Mouse (Mus musculus): Measurements from ENCODE around the gene Sbk2. TPM values are rescaled to one million over a fixed set of nuclear protein-coding genes. Genes with fewer than 3 reads are reported as not detected.

The Sbk2 gene
- polyA plus RNA-seq, 1 experiment from 2014 or later, result 0.08 TPM

- Histone ChIP-seq H3K4me1 (ENCODE audit: control insufficient read depth, insufficient read depth, low read length) (no peaks in the 10 kb centered on the region), H3K27me3 (ENCODE audit: control insufficient read depth, insufficient read depth, low read length) (no peaks in the 10 kb centered on the region), H3K9me3 (ENCODE audit: control insufficient read depth, low read length) (no peaks in the 10 kb centered on the region), H3K4me3 (ENCODE audit: low read depth, low read length) (no peak overlapping the region), H3K36me3 (ENCODE audit: control insufficient read depth, insufficient read depth, low read length) (no peaks in the 10 kb centered on the region), H3K4me2 (ENCODE audit: low read depth, severe bottlenecking) (no peak overlapping the region), H3K27ac (replicated peaks; ENCODE audit: low read depth, low read length) (no peak overlapping the region), H3K9ac (ENCODE audit: low read length) (no peak overlapping the region)
- no peak for DNase-seq (ENCODE audit: low spot score)
- no peak for ATAC-seq (ENCODE audit: insufficient number of reproducible peaks, low FRiP score, low TSS enrichment, low read depth)
- WGBS, result 24% methylated on average over 2 of the region's 2 CpGs
Measured at GRCm38 (mm10) chr7:4947855-4948254, 16.4 kb downstream of the Sbk2 start.

DNA sequence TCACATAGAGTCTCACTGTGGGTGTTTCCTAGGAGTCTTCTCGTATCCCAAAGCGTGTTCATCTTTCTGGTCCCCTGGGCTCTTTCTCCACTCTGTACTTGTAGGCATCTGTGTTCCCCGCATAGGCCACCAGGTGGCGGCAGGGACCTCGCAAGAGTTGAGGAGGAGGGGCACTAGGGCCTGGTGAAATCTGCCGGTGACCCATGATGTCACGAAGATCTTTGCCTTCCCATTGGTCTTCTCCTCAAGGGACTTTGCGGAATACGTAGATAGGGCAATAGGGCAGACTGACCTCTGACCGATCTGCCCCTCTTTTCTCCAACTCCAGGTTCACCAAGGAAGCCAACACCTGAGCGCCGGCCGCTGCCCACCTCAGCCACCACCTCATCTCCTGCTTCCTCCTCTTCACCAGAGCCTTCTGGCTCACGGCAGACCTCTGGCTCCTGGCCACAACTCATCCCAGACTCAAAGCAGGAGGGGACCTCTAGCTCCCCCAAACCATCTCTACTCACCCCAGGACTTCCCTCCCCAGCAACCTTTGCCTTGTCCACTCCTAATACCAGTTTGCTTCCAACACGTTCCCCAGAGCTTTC, 20.9 kb downstream of the Sbk2 start:
- Histone ChIP-seq H3K4me2 (ENCODE audit: low read depth, severe bottlenecking) (peak overlapping the region; percentile 31; the same call in 1 of the 2 replicates), H3K4me1 (ENCODE audit: control insufficient read depth, insufficient read depth, low read length) (no peaks in the 10 kb centered on the region), H3K4me3 (ENCODE audit: low read depth, low read length) (0 out of 2 replicates have a peak overlapping the region, but pooled peaks have one; percentile 5), H3K9ac (ENCODE audit: low read length) (peak overlapping the region; percentile 18; the same call in 1 of the 2 replicates), H3K9me3 (ENCODE audit: control insufficient read depth, low read length) (no peaks in the 10 kb centered on the region), H3K27ac (replicated peaks; ENCODE audit: low read depth, low read length) (no peak overlapping the region), H3K27me3 (ENCODE audit: control insufficient read depth, insufficient read depth, low read length) (no peaks in the 10 kb centered on the region), H3K36me3 (ENCODE audit: control insufficient read depth, insufficient read depth, low read length) (no peaks in the 10 kb centered on the region)
- peak; percentile 77 for ATAC-seq (ENCODE audit: insufficient number of reproducible peaks, low FRiP score, low TSS enrichment, low read depth)
- peak; percentile 96 for DNase-seq (ENCODE audit: low spot score)
- 19% methylated on average over 15 of the region's 15 CpGs for WGBS

DNA sequence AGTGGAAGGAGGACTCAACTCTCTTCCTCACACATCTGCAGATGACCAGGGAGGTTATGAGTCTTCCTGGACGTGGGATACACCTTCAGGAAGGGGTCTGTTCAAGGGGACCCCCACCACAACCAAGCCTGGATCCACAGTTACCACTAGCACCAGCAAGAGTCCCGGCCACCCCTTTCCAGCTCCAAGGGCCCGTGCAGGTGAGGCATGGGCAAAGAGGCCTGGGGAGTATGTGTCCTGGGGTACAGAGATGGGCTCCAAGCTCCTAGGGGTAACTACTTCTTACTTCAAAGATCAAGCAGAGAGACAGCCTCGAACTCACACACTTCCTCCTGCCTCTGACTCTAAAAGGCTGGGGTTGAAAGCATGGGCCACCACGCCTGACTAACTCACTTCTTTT, 21.5 kb downstream of the Sbk2 start:
- Histone ChIP-seq H3K4me1 (ENCODE audit: control insufficient read depth, insufficient read depth, low read length) (no peaks in the 10 kb centered on the region), H3K4me2 (ENCODE audit: low read depth, severe bottlenecking) (no peak overlapping the region), H3K27me3 (ENCODE audit: control insufficient read depth, insufficient read depth, low read length) (no peaks in the 10 kb centered on the region), H3K9me3 (ENCODE audit: control insufficient read depth, low read length) (no peaks in the 10 kb centered on the region), H3K9ac (ENCODE audit: low read length) (no peak overlapping the region), H3K4me3 (ENCODE audit: low read depth, low read length) (no peak overlapping the region), H3K36me3 (ENCODE audit: control insufficient read depth, insufficient read depth, low read length) (no peaks in the 10 kb centered on the region), H3K27ac (replicated peaks; ENCODE audit: low read depth, low read length) (no peak overlapping the region)
- 54% methylated on average over 5 of the region's 5 CpGs for WGBS
- ATAC-seq (ENCODE audit: insufficient number of reproducible peaks, low FRiP score, low TSS enrichment, low read depth), result no peak
- DNase-seq (ENCODE audit: low spot score), result no peak

- WGBS, result 16% methylated on average over 9 of the region's 9 CpGs
- Histone ChIP-seq H3K4me2 (ENCODE audit: low read depth, severe bottlenecking) (no peak overlapping the region), H3K4me1 (ENCODE audit: control insufficient read depth, insufficient read depth, low read length) (no peaks in the 10 kb centered on the region), H3K9me3 (ENCODE audit: control insufficient read depth, low read length) (no peaks in the 10 kb centered on the region), H3K9ac (ENCODE audit: low read length) (no peak overlapping the region), H3K36me3 (ENCODE audit: control insufficient read depth, insufficient read depth, low read length) (no peaks in the 10 kb centered on the region), H3K4me3 (ENCODE audit: low read depth, low read length) (no peak overlapping the region), H3K27ac (replicated peaks; ENCODE audit: low read depth, low read length) (no peak overlapping the region), H3K27me3 (ENCODE audit: control insufficient read depth, insufficient read depth, low read length) (no peaks in the 10 kb centered on the region)
- ATAC-seq (ENCODE audit: insufficient number of reproducible peaks, low FRiP score, low TSS enrichment, low read depth) (no peak), DNase-seq (ENCODE audit: low spot score) (peak; percentile 90)
Measured at GRCm38 (mm10) chr7:4940068-4940479, 24.1 kb downstream of the Sbk2 start.

- no peak for ATAC-seq (ENCODE audit: insufficient number of reproducible peaks, low FRiP score, low TSS enrichment, low read depth)
- Histone ChIP-seq H3K9me3 (ENCODE audit: control insufficient read depth, low read length) (no peaks in the 10 kb centered on the region; the same call in 1 of the 2 replicates), H3K27me3 (ENCODE audit: control insufficient read depth, insufficient read depth, low read length) (no peaks in the 10 kb centered on the region), H3K9ac (ENCODE audit: low read length) (no peak overlapping the region), H3K4me2 (ENCODE audit: low read depth, severe bottlenecking) (no peak overlapping the region), H3K4me1 (ENCODE audit: control insufficient read depth, insufficient read depth, low read length) (no peaks in the 10 kb centered on the region), H3K4me3 (ENCODE audit: low read depth, low read length) (no peak overlapping the region), H3K27ac (replicated peaks; ENCODE audit: low read depth, low read length) (no peak overlapping the region), H3K36me3 (ENCODE audit: control insufficient read depth, insufficient read depth, low read length) (no peaks in the 10 kb centered on the region)
- DNase-seq (ENCODE audit: low spot score), result peak; percentile 78
- 36% methylated on average over 2 of the region's 2 CpGs for WGBS
Measured at GRCm38 (mm10) chr7:4938456-4938855, 25.8 kb downstream of the Sbk2 start.

DNA sequence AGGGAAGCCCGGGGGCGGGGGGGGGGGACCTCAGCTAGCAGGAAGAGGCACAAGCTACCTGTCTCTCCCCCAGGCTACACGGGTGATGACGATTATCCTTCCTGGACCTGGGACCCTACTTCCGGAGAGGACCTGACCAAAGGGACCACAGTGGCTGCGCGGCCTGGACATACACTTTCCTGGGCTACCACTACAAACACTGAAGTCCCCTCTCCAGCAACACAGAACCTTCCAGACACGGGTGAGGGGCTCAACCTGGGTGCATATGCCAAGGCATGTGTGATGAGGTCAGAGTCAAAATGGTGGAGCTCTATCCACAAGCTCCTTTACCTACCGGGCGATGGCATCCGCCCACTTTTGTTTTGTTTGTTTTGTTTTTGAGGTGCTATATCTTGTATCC, 26.8 kb downstream of the Sbk2 start:
- H3K9me3 ChIP-seq (ENCODE audit: control insufficient read depth, low read length), result no peaks in the 10 kb centered on the region; the same call in 1 of the 2 replicates
- no peaks in the 10 kb centered on the region for H3K4me1 ChIP-seq (ENCODE audit: control insufficient read depth, insufficient read depth, low read length)
- no peaks in the 10 kb centered on the region for H3K27me3 ChIP-seq (ENCODE audit: control insufficient read depth, insufficient read depth, low read length)
- WGBS, result 73% methylated on average over 10 of the region's 11 CpGs
- no peak overlapping the region for H3K9ac ChIP-seq (ENCODE audit: low read length)
- H3K4me2 ChIP-seq (ENCODE audit: low read depth, severe bottlenecking), result no peak overlapping the region
- H3K4me3 ChIP-seq (ENCODE audit: low read depth, low read length), result no peak overlapping the region
- H3K27ac ChIP-seq (replicated peaks; ENCODE audit: low read depth, low read length), result no peak overlapping the region
- no peak for DNase-seq (ENCODE audit: low spot score)
- no peaks in the 10 kb centered on the region for H3K36me3 ChIP-seq (ENCODE audit: control insufficient read depth, insufficient read depth, low read length)
- no peak for ATAC-seq (ENCODE audit: insufficient number of reproducible peaks, low FRiP score, low TSS enrichment, low read depth)

GRCm38 (mm10) chr7:4936832-4937231, 27.4 kb downstream of the Sbk2 start:
- H3K9ac ChIP-seq (ENCODE audit: low read length), result no peak overlapping the region
- no peak for ATAC-seq (ENCODE audit: insufficient number of reproducible peaks, low FRiP score, low TSS enrichment, low read depth)
- whole genome bisulfite sequencing, result 78% methylated on average over 10 of the region's 10 CpGs
- H3K36me3 ChIP-seq (ENCODE audit: control insufficient read depth, insufficient read depth, low read length), result no peaks in the 10 kb centered on the region
- no peak overlapping the region for H3K4me2 ChIP-seq (ENCODE audit: low read depth, severe bottlenecking)
- no peak for DNase-seq (ENCODE audit: low spot score)
- H3K27me3 ChIP-seq (ENCODE audit: control insufficient read depth, insufficient read depth, low read length), result no peaks in the 10 kb centered on the region
- H3K4me3 ChIP-seq (ENCODE audit: low read depth, low read length), result no peak overlapping the region
- H3K9me3 ChIP-seq (ENCODE audit: control insufficient read depth, low read length), result no peaks in the 10 kb centered on the region; the same call in 1 of the 2 replicates
- no peaks in the 10 kb centered on the region for H3K4me1 ChIP-seq (ENCODE audit: control insufficient read depth, insufficient read depth, low read length)
- no peak overlapping the region for H3K27ac ChIP-seq (replicated peaks; ENCODE audit: low read depth, low read length)

DNA sequence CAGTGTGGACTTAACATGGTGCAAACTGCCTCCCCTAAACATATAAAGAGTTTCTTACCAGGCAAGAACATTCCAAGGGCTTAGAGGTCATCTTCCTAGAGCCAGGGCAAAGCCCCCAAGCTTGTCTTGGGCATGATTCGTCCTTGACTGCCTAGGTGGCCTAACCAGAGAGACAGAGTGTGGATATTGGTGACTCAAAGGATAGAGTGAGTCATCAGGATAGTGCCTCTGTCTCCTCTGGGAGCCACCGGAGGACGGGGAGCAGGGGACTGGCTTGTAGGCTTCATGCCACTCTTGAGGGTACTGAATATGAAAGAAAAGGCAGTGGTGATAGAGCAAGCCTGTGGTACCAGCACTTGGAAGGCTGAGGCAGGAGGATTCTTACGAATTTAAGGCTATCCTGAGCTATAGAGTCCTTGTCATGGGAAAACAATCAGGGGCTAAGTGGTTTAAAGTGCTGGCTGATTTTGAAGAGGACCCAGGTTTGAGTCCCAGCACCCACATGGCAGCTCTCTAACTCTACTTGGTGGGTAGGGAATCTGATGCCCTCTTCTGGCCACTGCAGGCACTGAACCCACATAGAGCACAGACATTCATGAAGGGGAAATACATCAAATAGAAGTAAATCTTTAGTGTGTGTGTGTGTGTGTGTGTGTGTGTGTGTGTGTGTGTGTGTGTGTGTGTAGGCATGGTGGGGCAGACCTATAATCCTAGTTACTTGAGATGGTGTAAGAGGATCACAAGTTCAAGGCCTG, 29.9 kb downstream of the Sbk2 start:
- H3K4me1 ChIP-seq (ENCODE audit: control insufficient read depth, insufficient read depth, low read length), result no peaks in the 10 kb centered on the region
- H3K9me3 ChIP-seq (ENCODE audit: control insufficient read depth, low read length), result no peaks in the 10 kb centered on the region; the same call in 1 of the 2 replicates
- no peaks in the 10 kb centered on the region for H3K27me3 ChIP-seq (ENCODE audit: control insufficient read depth, insufficient read depth, low read length)
- H3K4me2 ChIP-seq (ENCODE audit: low read depth, severe bottlenecking), result no peak overlapping the region
- ATAC-seq (ENCODE audit: insufficient number of reproducible peaks, low FRiP score, low TSS enrichment, low read depth) (no peak), DNase-seq (ENCODE audit: low spot score) (no peak)
- 81% methylated on average over 4 of the region's 4 CpGs for WGBS
- H3K36me3 ChIP-seq (ENCODE audit: control insufficient read depth, insufficient read depth, low read length), result no peaks in the 10 kb centered on the region
- H3K27ac ChIP-seq (replicated peaks; ENCODE audit: low read depth, low read length), result no peak overlapping the region
- H3K4me3 ChIP-seq (ENCODE audit: low read depth, low read length), result no peak overlapping the region
- H3K9ac ChIP-seq (ENCODE audit: low read length), result no peak overlapping the region

Measured in limb, embryonic 11.5 days (tissue).